Mouse (Mus musculus) hindbrain, embryonic 15.5 days (tissue): ENCODE data around the gene Tmem253. TPM values are rescaled to one million over a fixed set of nuclear protein-coding genes. Genes with fewer than 3 reads are reported as not detected.
A peak's percentile ranks its signal among the peaks of the same experiment; 100 is the strongest.

Source experiments
- ATAC-seq: fragments of 200-750 bp; cut with Nextera tagmentation; 2 replicates; pipeline ENCODE4 v1.8.0; 2017; ENCODE audit warnings: low read depth, moderate number of reproducible peaks, moderate TSS enrichment; ENCODE audit not compliant: low FRiP score
- H3K27ac ChIP-seq: fragments of 300-500 bp; sonication (generic); replicated peaks from 2 replicates; pipeline ENCODE4 v1.5.1; 2015; ENCODE audit warnings: mild to moderate bottlenecking, inconsistent platforms
- H3K27me3 ChIP-seq: fragments of 300-500 bp; sonication (generic); 2 replicates; pipeline ENCODE4 v1.6.1; 2015; ENCODE audit warnings: control low read depth, inconsistent platforms
- H3K36me3 ChIP-seq: fragments of 300-500 bp; sonication (generic); 2 replicates; pipeline ENCODE4 v1.6.1; 2015; ENCODE audit warnings: control low read depth, inconsistent platforms
- H3K4me1 ChIP-seq: fragments of 300-500 bp; sonication (generic); replicated peaks from 2 replicates; pipeline ENCODE4 v1.6.1; 2015; ENCODE audit warnings: control low read depth, inconsistent platforms
- H3K4me2 ChIP-seq: fragments of 300-500 bp; sonication (generic); 2 replicates; pipeline ENCODE4 v1.6.1; 2015; ENCODE audit warnings: moderate library complexity, mild to moderate bottlenecking, inconsistent platforms
- H3K4me3 ChIP-seq: fragments of 300-500 bp; sonication (generic); 2 replicates; pipeline ENCODE4 v1.5.1; 2015; ENCODE audit warnings: mild to moderate bottlenecking, inconsistent platforms
- H3K9ac ChIP-seq: fragments of 300-500 bp; sonication (generic); 2 replicates; pipeline ENCODE4 v1.6.1; 2015; ENCODE audit warnings: inconsistent platforms
- H3K9me3 ChIP-seq: fragments of 300-500 bp; sonication (generic); 2 replicates; pipeline ENCODE4 v1.6.1; 2016; ENCODE audit warnings: control low read depth, inconsistent platforms
- WGBS: fragments of 180-500 bp; shearing (Covaris S2); methylation state at CpG from one replicate; pipeline ENCODE4 v1.1.7; 2015; 5-methylcytosine and 5-hydroxymethylcytosine counted together
- polyA plus RNA-seq: library from polyadenylated mRNA; unstranded; fragments of >200 nt; fragmentation: Nextera tagmentation; extraction: Ambion mirVana; gene quantifications from 2 replicates; pipeline ENCODE4 v1.2.1, GENCODE M21; 2015

Tmem253 gene
- polyA plus RNA-seq, 1 experiment from 2014 or later, result 0.17 TPM

- no peaks in the 10 kb centered on the region for H3K36me3 ChIP-seq
- ATAC-seq, result no peak
- H3K4me3 ChIP-seq, result peak overlapping the region; percentile 72
- H3K27me3 ChIP-seq, result no peaks in the 10 kb centered on the region
- WGBS, result 87% methylated on average over 15 of the region's 15 CpGs
- peak overlapping the region; percentile 68 for H3K4me2 ChIP-seq
- H3K4me1 ChIP-seq, result peaks cover 62% of the 10 kb centered on the region
- peak overlapping the region; percentile 99; the same call in 1 of the 2 replicates for H3K27ac ChIP-seq
- no peaks in the 10 kb centered on the region for H3K9me3 ChIP-seq
- H3K9ac ChIP-seq, result peak overlapping the region; percentile 93
These were observed 3.0 kb downstream of the Tmem253 start for GRCm38 (mm10) chr14:52018248-52019050.

- Histone ChIP-seq H3K4me2 (peak overlapping the region; percentile 68), H3K36me3 (no peaks in the 10 kb centered on the region), H3K9me3 (no peaks in the 10 kb centered on the region), H3K27me3 (no peaks in the 10 kb centered on the region), H3K9ac (peak overlapping the region; percentile 93), H3K4me1 (peaks cover 63% of the 10 kb centered on the region), H3K27ac (peak overlapping the region; percentile 99), H3K4me3 (peak overlapping the region; percentile 72)
- no peak for ATAC-seq
- 32% methylated on average over 12 of the region's 12 CpGs for WGBS
These were observed 3.7 kb downstream of the Tmem253 start for GRCm38 (mm10) chr14:52019051-52019589.

DNA sequence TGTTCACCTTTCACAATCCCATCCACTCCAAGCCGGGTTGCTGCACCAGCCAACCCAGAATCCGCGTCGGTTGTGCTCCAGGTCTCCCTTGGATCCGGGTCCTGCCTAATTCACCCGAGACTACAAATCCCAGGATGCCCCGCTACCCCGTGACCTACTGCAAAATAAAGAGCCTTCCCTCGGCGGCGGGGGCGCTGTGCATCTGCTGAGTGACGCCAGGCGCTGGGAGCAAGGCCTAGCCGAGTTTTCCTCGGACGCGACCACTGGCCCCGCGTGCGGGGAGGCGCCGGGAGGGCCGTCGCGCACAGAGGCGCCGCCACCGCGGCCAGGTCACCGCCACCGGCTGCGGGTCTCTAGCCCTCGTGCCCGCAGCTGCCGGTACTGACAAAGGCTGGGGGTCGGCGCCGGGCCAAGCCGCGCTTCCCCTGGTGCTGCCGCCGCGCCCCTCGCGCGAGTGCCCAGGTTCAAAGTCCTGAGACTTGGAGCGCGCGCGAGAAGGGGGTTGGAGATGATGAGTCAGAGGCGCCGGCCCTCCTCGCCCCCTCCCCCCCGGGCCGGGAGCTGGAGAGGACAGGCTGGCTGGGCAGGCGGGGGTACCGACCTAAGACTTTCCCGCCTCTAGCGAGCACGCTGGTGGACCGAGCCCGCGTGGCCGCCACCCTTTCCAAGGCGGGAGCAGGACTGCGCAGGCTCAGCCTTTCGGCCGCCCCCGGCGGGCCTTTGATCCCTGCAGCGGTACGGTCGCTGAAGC, 4.3 kb downstream of the Tmem253 start:
- Histone ChIP-seq H3K27ac (peak overlapping the region; percentile 99), H3K36me3 (no peaks in the 10 kb centered on the region), H3K9ac (peak overlapping the region; percentile 93), H3K4me1 (peaks cover 63% of the 10 kb centered on the region), H3K4me2 (peak overlapping the region; percentile 68), H3K27me3 (no peaks in the 10 kb centered on the region), H3K4me3 (peak overlapping the region; percentile 72), H3K9me3 (no peaks in the 10 kb centered on the region)
- ATAC-seq, result peak; percentile 89
- under 1% methylated on average over 71 of the region's 74 CpGs for WGBS

GRCm38 (mm10) chr14:52020486-52021137, 5.2 kb downstream of the Tmem253 start, which contains the start of gene Zfp219:
Zfp219 (minus strand) TSS chr14:52020733.
- Histone ChIP-seq H3K36me3 (no peaks in the 10 kb centered on the region), H3K27ac (peak within 1 kb of the TSS; percentile 99), H3K4me3 (peak within 1 kb of the TSS; percentile 72), H3K9me3 (no peaks in the 10 kb centered on the region), H3K4me1 (peaks cover 56% of the 10 kb centered on the region), H3K27me3 (no peaks in the 10 kb centered on the region), H3K4me2 (peak within 1 kb of the TSS; percentile 68), H3K9ac (peak within 1 kb of the TSS; percentile 93)
- ATAC-seq, result peak; percentile 52
- WGBS, result 7% methylated on average over 15 of the region's 15 CpGs

DNA sequence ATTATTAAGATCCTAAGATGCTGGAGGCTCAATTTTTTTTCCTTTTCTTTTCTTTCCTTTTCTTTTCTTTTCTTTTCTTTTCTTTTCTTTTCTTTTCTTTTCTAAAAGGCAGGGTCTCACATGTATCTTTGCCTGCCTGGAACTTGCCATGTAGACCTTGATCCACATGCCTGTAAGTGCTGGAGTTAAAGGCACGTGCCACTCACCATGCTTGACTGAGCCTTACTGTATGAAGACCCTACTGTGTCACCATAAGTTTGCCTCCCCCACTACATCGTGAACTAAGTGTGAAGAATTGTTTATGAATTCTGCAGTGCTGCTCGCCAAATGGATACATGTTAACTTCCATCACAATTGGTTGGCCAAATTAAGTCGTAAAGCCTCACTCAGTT, 5.7 kb downstream of the Tmem253 start:
- peak overlapping the region; percentile 68 for H3K4me2 ChIP-seq
- H3K4me1 ChIP-seq, result peaks cover 51% of the 10 kb centered on the region
- H3K4me3 ChIP-seq, result peak overlapping the region; percentile 72; the same call in 1 of the 2 replicates
- no peaks in the 10 kb centered on the region for H3K36me3 ChIP-seq
- H3K27me3 ChIP-seq, result no peaks in the 10 kb centered on the region
- H3K27ac ChIP-seq, result peak overlapping the region; percentile 99
- no peaks in the 10 kb centered on the region for H3K9me3 ChIP-seq
- ATAC-seq, result no peak
- WGBS, result 60% methylated on average over 4 of the region's 4 CpGs
- no peak overlapping the region for H3K9ac ChIP-seq

GRCm38 (mm10) chr14:52021568-52022212, 6.2 kb downstream of the Tmem253 start:
- Histone ChIP-seq H3K9me3 (no peaks in the 10 kb centered on the region), H3K27me3 (no peaks in the 10 kb centered on the region), H3K4me2 (peak overlapping the region; percentile 68; the same call in 1 of the 2 replicates), H3K4me1 (peaks cover 46% of the 10 kb centered on the region), H3K9ac (no peak overlapping the region), H3K4me3 (no peak overlapping the region), H3K27ac (0 out of 2 replicates have a peak overlapping the region, but pooled peaks have one; percentile 99), H3K36me3 (no peaks in the 10 kb centered on the region)
- ATAC-seq, result no peak
- 88% methylated on average over 8 of the region's 8 CpGs for WGBS

GRCm38 (mm10) chr14:52022244-52022708, 6.8 kb downstream of the Tmem253 start:
- no peak overlapping the region for H3K9ac ChIP-seq
- 64% methylated on average over 3 of the region's 3 CpGs for WGBS
- H3K36me3 ChIP-seq, result no peaks in the 10 kb centered on the region

DNA sequence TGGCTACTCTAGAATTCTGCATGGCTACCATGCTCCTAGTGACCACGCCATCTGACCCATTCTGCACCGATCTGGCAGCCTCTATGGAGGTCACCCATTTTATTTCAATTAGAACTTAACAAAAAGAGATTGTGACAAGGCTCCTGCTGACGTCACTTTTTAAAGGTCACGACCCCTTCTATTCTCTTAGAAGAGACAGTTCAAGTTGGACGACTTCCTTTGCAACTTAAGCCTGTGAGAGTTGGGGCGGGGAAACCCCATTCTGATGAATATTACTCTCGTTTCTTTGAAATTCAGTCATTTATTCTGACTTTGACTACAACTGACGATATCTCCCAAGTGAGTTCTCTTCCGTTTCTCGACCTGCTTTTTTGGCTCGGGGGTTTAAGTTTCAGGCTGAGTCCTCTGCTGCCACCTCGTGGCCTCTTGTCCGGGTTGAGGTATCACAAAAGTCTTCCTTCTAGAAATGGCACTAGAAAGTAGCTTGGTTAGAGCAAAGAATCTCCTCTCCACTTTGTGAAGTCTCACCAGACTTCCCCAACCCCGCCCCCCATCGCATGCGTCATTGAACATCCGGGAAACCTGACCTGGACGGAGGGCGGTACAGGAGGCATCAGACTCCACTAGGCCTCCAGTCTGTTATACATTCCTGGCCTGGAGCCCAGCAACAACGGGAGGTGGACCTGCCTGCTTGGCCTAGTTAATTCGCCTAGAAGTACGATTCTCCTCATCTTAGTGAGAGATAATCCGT, 7.4 kb downstream of the Tmem253 start:
- Histone ChIP-seq H3K27me3 (no peaks in the 10 kb centered on the region), H3K9ac (0 out of 2 replicates have a peak overlapping the region, but pooled peaks have one; percentile 8), H3K36me3 (no peaks in the 10 kb centered on the region), H3K9me3 (no peaks in the 10 kb centered on the region), H3K4me3 (peak overlapping the region; percentile 21), H3K27ac (peak overlapping the region; percentile 78), H3K4me1 (peaks cover 41% of the 10 kb centered on the region), H3K4me2 (peak overlapping the region; percentile 48)
- 2% methylated on average over 23 of the region's 23 CpGs for WGBS
- 0 out of 2 replicates have a peak, but pooled peaks have one; percentile 12 for ATAC-seq

More at GRCm38 (mm10) chr14:52022244-52022708, 6.8 kb downstream of the Tmem253 start:
- peak overlapping the region; percentile 48; the same call in 1 of the 2 replicates for H3K4me2 ChIP-seq
- peak overlapping the region; percentile 78; the same call in 1 of the 2 replicates for H3K27ac ChIP-seq
- no peak for ATAC-seq
- no peaks in the 10 kb centered on the region for H3K27me3 ChIP-seq
- no peak overlapping the region for H3K4me3 ChIP-seq
- peaks cover 45% of the 10 kb centered on the region for H3K4me1 ChIP-seq
- no peaks in the 10 kb centered on the region for H3K9me3 ChIP-seq

GRCm38 (mm10) chr14:52024133-52024532, 8.7 kb downstream of the Tmem253 start:
- Histone ChIP-seq H3K36me3 (no peaks in the 10 kb centered on the region), H3K4me3 (no peak overlapping the region), H3K9ac (no peak overlapping the region), H3K9me3 (no peaks in the 10 kb centered on the region), H3K27me3 (no peaks in the 10 kb centered on the region), H3K27ac (no peak overlapping the region), H3K4me1 (peaks cover 29% of the 10 kb centered on the region), H3K4me2 (no peak overlapping the region)
- 87% methylated on average over 2 of the region's 2 CpGs for WGBS
- no peak for ATAC-seq

- Histone ChIP-seq H3K4me1 (peaks cover 19% of the 10 kb centered on the region), H3K9me3 (no peaks in the 10 kb centered on the region)
- WGBS, result 92% methylated on average over 4 of the region's 4 CpGs
These were observed 10.9 kb downstream of the Tmem253 start for GRCm38 (mm10) chr14:52026342-52026741.

More at GRCm38 (mm10) chr14:52026342-52026741, 10.9 kb downstream of the Tmem253 start:
- no peaks in the 10 kb centered on the region for H3K36me3 ChIP-seq
- no peak overlapping the region for H3K9ac ChIP-seq
- no peak overlapping the region for H3K4me3 ChIP-seq
- no peak overlapping the region for H3K4me2 ChIP-seq
- no peaks in the 10 kb centered on the region for H3K27me3 ChIP-seq
- ATAC-seq, result no peak
- no peak overlapping the region for H3K27ac ChIP-seq
